In the genomic region with DNA sequence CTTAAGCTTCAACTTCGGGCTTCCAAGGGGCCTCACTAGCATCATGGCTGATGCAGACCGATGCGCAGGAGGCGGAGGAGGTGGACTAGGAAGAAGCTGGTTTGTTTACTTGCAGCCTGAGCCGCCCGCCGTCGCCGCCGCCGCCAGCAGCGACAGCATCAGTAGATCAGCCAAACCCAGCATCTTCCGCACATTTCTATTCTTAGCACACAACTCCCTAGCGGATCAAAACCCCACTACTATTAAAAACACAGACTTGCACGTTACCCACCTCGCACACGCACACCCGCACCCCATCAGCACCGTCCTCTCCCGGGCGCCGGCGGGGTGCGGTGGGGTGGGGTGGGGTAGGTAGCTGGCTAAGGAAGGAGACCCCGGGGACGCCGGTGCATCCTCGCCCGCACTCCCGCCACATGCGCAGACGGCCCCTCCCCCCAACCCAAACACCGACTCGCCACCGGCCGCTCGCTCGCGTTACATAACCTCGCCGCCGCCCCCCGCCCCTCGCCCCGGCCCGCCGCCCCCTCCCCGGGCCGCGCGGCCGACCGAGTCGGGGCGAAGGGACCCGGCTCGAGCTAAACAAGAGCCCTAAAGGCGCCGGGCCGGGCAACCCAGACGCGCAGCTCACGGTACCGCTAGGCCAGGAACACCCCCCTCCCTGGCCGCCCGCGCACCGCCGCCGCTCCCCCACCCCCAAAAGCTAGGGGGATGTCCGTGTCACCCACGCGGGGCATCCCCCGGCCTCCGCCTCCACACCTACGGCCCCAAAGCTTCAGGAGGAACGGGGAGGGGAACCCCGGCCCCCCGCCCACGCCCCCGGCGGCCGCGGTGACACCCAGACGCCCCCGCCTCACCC, we compare ENCODE assay signal across 8 mouse cellular contexts. TPM values are rescaled to one million over a fixed set of nuclear protein-coding genes. Genes with fewer than 3 reads are reported as not detected.
A peak's percentile ranks its signal among the peaks of the same experiment; 100 is the strongest.
DNase-seq lines count a peak whose midpoint lies in the region; ATAC-seq and TF ChIP-seq lines count a peak whose summit lies in the region.

No protein-coding gene starts in this region.

- peaks cover 20% of the 10 kb centered on the region for H3K4me1 ChIP-seq in embryonic facial prominence, embryonic 13.5 days
- H3K4me1 ChIP-seq in heart, adult 2 months (ENCODE audit: control insufficient read depth, insufficient read depth, low read length), result no peaks in the 10 kb centered on the region
- H3K4me1 ChIP-seq in limb, embryonic 13.5 days, result peaks cover 30% of the 10 kb centered on the region
- peaks cover 16% of the 10 kb centered on the region for H3K4me1 ChIP-seq in midbrain, embryonic 15.5 days
- H3K4me1 ChIP-seq in spleen, adult 2 months (ENCODE audit: control insufficient read depth, insufficient read depth, insufficient read length), result peaks cover 8% of the 10 kb centered on the region; the same call in 1 of the 2 replicates

- WGBS in embryonic facial prominence, embryonic 13.5 days, result under 1% methylated on average over 52 of the region's 86 CpGs
- WGBS in heart, adult 2 months, result under 1% methylated on average over 80 of the region's 86 CpGs
- WGBS in limb, embryonic 13.5 days, result under 1% methylated on average over 56 of the region's 86 CpGs
- under 1% methylated on average over 73 of the region's 86 CpGs for WGBS in midbrain, embryonic 15.5 days
- 1% methylated on average over 67 of the region's 86 CpGs for WGBS in spleen, adult 2 months

- no peaks in the 10 kb centered on the region for H3K27me3 ChIP-seq in embryonic facial prominence, embryonic 13.5 days
- H3K27me3 ChIP-seq in heart, adult 2 months (ENCODE audit: control insufficient read depth, insufficient read depth, low read length), result no peaks in the 10 kb centered on the region
- H3K27me3 ChIP-seq in limb, embryonic 13.5 days, result no peaks in the 10 kb centered on the region
- no peaks in the 10 kb centered on the region for H3K27me3 ChIP-seq in midbrain, embryonic 15.5 days (replicated peaks)
- H3K27me3 ChIP-seq in spleen, adult 2 months (ENCODE audit: control insufficient read depth, insufficient read depth, low read length), result no peaks in the 10 kb centered on the region; the same call in 1 of the 2 replicates

- H3K9ac ChIP-seq in embryonic facial prominence, embryonic 13.5 days, result peak overlapping the region; percentile 86
- H3K9ac ChIP-seq in heart, adult 2 months (ENCODE audit: low read depth, low read length), result peak overlapping the region; percentile 81
- H3K9ac ChIP-seq in limb, embryonic 13.5 days, result peak overlapping the region; percentile 86
- H3K9ac ChIP-seq in midbrain, embryonic 15.5 days, result peak overlapping the region; percentile 94

- H3K27ac ChIP-seq in embryonic facial prominence, embryonic 13.5 days, result peak overlapping the region; percentile 97
- H3K27ac ChIP-seq in heart, adult 2 months, result peak overlapping the region; percentile 85
- peak overlapping the region; percentile 95 for H3K27ac ChIP-seq in limb, embryonic 13.5 days
- H3K27ac ChIP-seq in midbrain, embryonic 15.5 days, result peak overlapping the region; percentile 99
- peak overlapping the region; percentile 66 for H3K27ac ChIP-seq in spleen, adult 2 months (ENCODE audit: insufficient read depth, low read length)

- no peak for TF ChIP-seq POLR2A in heart, adult 2 months (IDR thresholded peaks at IDR 0.05; ENCODE audit: insufficient read depth, low read depth, low read length)
- TF ChIP-seq POLR2A in spleen, adult 2 months (IDR thresholded peaks at IDR 0.05; ENCODE audit: low read depth, low read length), result no peak

- H3K4me3 ChIP-seq in embryonic facial prominence, embryonic 13.5 days, result peak overlapping the region; percentile 88
- peak overlapping the region; percentile 73 for H3K4me3 ChIP-seq in heart, adult 2 months
- peak overlapping the region; percentile 85 for H3K4me3 ChIP-seq in limb, embryonic 13.5 days
- H3K4me3 ChIP-seq in midbrain, embryonic 15.5 days, result peak overlapping the region; percentile 95
- peak overlapping the region; percentile 82 for H3K4me3 ChIP-seq in spleen, adult 2 months (ENCODE audit: extremely low read depth, insufficient read depth, insufficient read length)

- peak; percentile 64 for ATAC-seq in embryonic facial prominence, embryonic 13.5 days (ENCODE audit: insufficient number of reproducible peaks, insufficient read depth, low FRiP score, low TSS enrichment, low read depth)
- peak; percentile 29 for ATAC-seq in limb, embryonic 13.5 days (ENCODE audit: low FRiP score, low read depth)
- ATAC-seq in midbrain, embryonic 15.5 days (replicated peaks), result peak; percentile 79

- peak overlapping the region; percentile 91 for H3K4me2 ChIP-seq in embryonic facial prominence, embryonic 13.5 days
- H3K4me2 ChIP-seq in limb, embryonic 13.5 days (replicated peaks), result peak overlapping the region; percentile 86
- peak overlapping the region; percentile 90 for H3K4me2 ChIP-seq in midbrain, embryonic 15.5 days

- TF ChIP-seq CTCF in heart, adult 2 months (IDR thresholded peaks at IDR 0.05), result peak; percentile 21; the same call in 1 of the 2 replicates
- TF ChIP-seq CTCF in spleen, adult 2 months (IDR thresholded peaks at IDR 0.05; ENCODE audit: extremely low read depth, insufficient read depth, insufficient read length, insufficient replicate concordance), result no peak

- intact Hi-C loops in heart, adult 2 months (cut with DNase I), result loop anchor here (5.0 kb wide), 2 partner anchors 55 to 185 kb away; a partner anchor contains a TSS

- no peaks in the 10 kb centered on the region for H3K9me3 ChIP-seq in embryonic facial prominence, embryonic 13.5 days
- no peaks in the 10 kb centered on the region for H3K9me3 ChIP-seq in limb, embryonic 13.5 days
- no peaks in the 10 kb centered on the region for H3K9me3 ChIP-seq in midbrain, embryonic 15.5 days

- H3K79me2 ChIP-seq in heart, adult 2 months (replicated peaks; ENCODE audit: control insufficient read depth, insufficient read depth, low read length), result no peaks in the 10 kb centered on the region

- no peak for TF ChIP-seq EP300 in heart, adult 2 months (IDR thresholded peaks at IDR 0.05; ENCODE audit: insufficient read depth, low read depth, low read length)

- DNase-seq in urinary bladder, adult 18-20 months (ENCODE audit: low spot score in 2 of 2), result peak; percentile 11 to 34
- DNase-seq in urinary bladder, postnatal 10 days (ENCODE audit: low spot score), result no peak
- peak; percentile 73 to 80 for DNase-seq in heart, adult 2 months
- DNase-seq in kidney, adult 8-10 months, result peak; percentile 44
- peak; percentile 58 to 66 for DNase-seq in spleen, adult 2 months (ENCODE audit: low read depth in 1 of 2, low spot score in 2 of 2)

- H3K36me3 ChIP-seq in embryonic facial prominence, embryonic 13.5 days, result no peaks in the 10 kb centered on the region
- no peaks in the 10 kb centered on the region for H3K36me3 ChIP-seq in heart, adult 2 months (ENCODE audit: control insufficient read depth, insufficient read depth, low read length)
- H3K36me3 ChIP-seq in limb, embryonic 13.5 days, result no peaks in the 10 kb centered on the region
- no peaks in the 10 kb centered on the region for H3K36me3 ChIP-seq in midbrain, embryonic 15.5 days (replicated peaks)
- no peaks in the 10 kb centered on the region for H3K36me3 ChIP-seq in spleen, adult 2 months (ENCODE audit: control insufficient read depth, insufficient read depth, low read length)

RNA-seq across cellular contexts. Expression of a gene that starts 0.6 kb away (rescaled TPM):
- 6.5 and 7.3 TPM in 2 replicates for polyA plus RNA-seq in embryonic facial prominence, embryonic 13.5 days (2015; fragmentation: Nextera tagmentation; extraction: Ambion mirVana)
- 10 to 100 TPM; 20.0 to 20.2 TPM for total RNA-seq in heart, adult 2 months (2021)
- polyA plus RNA-seq in heart, adult 2 months (2012; rRNA removed), result 4.8 and 6.6 TPM in 2 replicates
- polyA plus RNA-seq in limb, embryonic 13.5 days (2015; fragmentation: Nextera tagmentation; extraction: Ambion mirVana), result 6.8 and 7.1 TPM in 2 replicates
- 22.4 and 23.4 TPM in 2 replicates for polyA plus RNA-seq in midbrain, embryonic 15.5 days (2015; fragmentation: Nextera tagmentation; extraction: Ambion mirVana)
- polyA plus RNA-seq in spleen, adult 2 months (2012; rRNA removed), result 6.0 and 6.4 TPM in 2 replicates

Comparison
In these comparisons a context has a peak if more than half of its experiments do, and no peak if none do; other contexts are left out.
1. ATAC-seq: peak in every context shown above with its lines; median percentile 79 in midbrain, embryonic 15.5 days; 64 in embryonic facial prominence, embryonic 13.5 days; 29 in limb, embryonic 13.5 days.